Mouse (Mus musculus): ENCODE results near the gene Gm21876. TPM values are rescaled to one million over a fixed set of nuclear protein-coding genes. Genes with fewer than 3 reads are reported as not detected.
"Not testable (repeated sequence)": the region's sequence is repeated elsewhere in the genome, so short reads cannot be mapped to it uniquely, and the experiment has no call there.

The Gm21876 gene
- polyA plus RNA-seq (2015; fragmentation: Nextera tagmentation; extraction: Ambion mirVana) = not detected in 2 replicates

GRCm38 (mm10) chrX:21175553-21175952, at the start of gene Gm21876:
Gene Gm21876 (minus strand): TSS chrX:21175653.
- H3K4me2 ChIP-seq (replicated peaks; ENCODE audit: low read depth, low read length) = no peak within 1 kb of the TSS
- DNase-seq (ENCODE audit: low spot score) = no peak
- H3K9me3 ChIP-seq (ENCODE audit: low read length) = no peaks in the 10 kb centered on the region
- 66% methylated on average over 3 of the region's 3 CpGs for WGBS
- H3K27me3 ChIP-seq (replicated peaks; ENCODE audit: insufficient read depth, low read length) = no peaks in the 10 kb centered on the region
- no peak for TF ChIP-seq CTCF (IDR thresholded peaks at IDR 0.05)
- TF ChIP-seq EP300 (IDR thresholded peaks at IDR 0.05) = no peak
- H3K27ac ChIP-seq (ENCODE audit: low read length) = no peak within 1 kb of the TSS
- H3K4me3 ChIP-seq (ENCODE audit: low read depth, low read length) = no peak within 1 kb of the TSS
- no peak for ATAC-seq
- no peaks in the 10 kb centered on the region for H3K36me3 ChIP-seq (ENCODE audit: insufficient read depth, low read length)
- no peak within 1 kb of the TSS for H3K9ac ChIP-seq (replicated peaks; ENCODE audit: low read depth)
- no peaks in the 10 kb centered on the region for H3K4me1 ChIP-seq (ENCODE audit: insufficient read depth, low read depth, low read length)

GRCm38 (mm10) chrX:21220422-21220821, 45.0 kb upstream of the Gm21876 start:
- Histone ChIP-seq H3K27ac (ENCODE audit: low read length) (no peak overlapping the region), H3K9ac (replicated peaks; ENCODE audit: low read depth) (no peak overlapping the region), H3K4me3 (ENCODE audit: low read depth, low read length) (no peak overlapping the region), H3K4me2 (replicated peaks; ENCODE audit: low read depth, low read length) (no peak overlapping the region), H3K36me3 (ENCODE audit: insufficient read depth, low read length) (no peaks in the 10 kb centered on the region), H3K9me3 (ENCODE audit: low read length) (no peaks in the 10 kb centered on the region), H3K4me1 (ENCODE audit: insufficient read depth, low read depth, low read length) (no peaks in the 10 kb centered on the region), H3K27me3 (replicated peaks; ENCODE audit: insufficient read depth, low read length) (no peaks in the 10 kb centered on the region)
- TF ChIP-seq CTCF (IDR thresholded peaks at IDR 0.05) (no peak), EP300 (IDR thresholded peaks at IDR 0.05) (no peak)
- ATAC-seq = no peak
- WGBS = 49% methylated on average over 3 of the region's 3 CpGs
- DNase-seq (ENCODE audit: low spot score) = no peak

GRCm38 (mm10) chrX:21146675-21147074, 28.8 kb downstream of the Gm21876 start:
- 95% methylated on average over 18 of the region's 25 CpGs for WGBS
- H3K4me1 ChIP-seq (ENCODE audit: insufficient read depth, low read depth, low read length); H3K9me3 ChIP-seq (ENCODE audit: low read length); H3K36me3 ChIP-seq (ENCODE audit: insufficient read depth, low read length); H3K9ac ChIP-seq (replicated peaks; ENCODE audit: low read depth); H3K27me3 ChIP-seq (replicated peaks; ENCODE audit: insufficient read depth, low read length); H3K4me2 ChIP-seq (replicated peaks; ENCODE audit: low read depth, low read length); H3K27ac ChIP-seq (ENCODE audit: low read length); ATAC-seq; H3K4me3 ChIP-seq (ENCODE audit: low read depth, low read length); DNase-seq (ENCODE audit: low spot score): not testable (repeated sequence)

Other genes with a start within 250 kb of the Gm21876 start
- gene Cfp, start 244.1 kb downstream of the Gm21876 start, polyA plus RNA-seq (2015; fragmentation: Nextera tagmentation; extraction: Ambion mirVana) = 11.3 and 14.3 TPM in 2 replicates
- gene Elk1, start 225.0 kb downstream of the Gm21876 start, polyA plus RNA-seq (2015; fragmentation: Nextera tagmentation; extraction: Ambion mirVana) = 5.2 and 5.7 TPM in 2 replicates
- 55.8 and 69.5 TPM in 2 replicates for gene Uxt, start 213.6 kb downstream of the Gm21876 start, polyA plus RNA-seq (2015; fragmentation: Nextera tagmentation; extraction: Ambion mirVana)
- gene Zfp182, start 113.3 kb downstream of the Gm21876 start, polyA plus RNA-seq (2015; fragmentation: Nextera tagmentation; extraction: Ambion mirVana) = 3.7 and 4.4 TPM in 2 replicates
- not detected in 2 replicates for gene Spaca5, start 107.2 kb downstream of the Gm21876 start, polyA plus RNA-seq (2015; fragmentation: Nextera tagmentation; extraction: Ambion mirVana)
- 1.1 and 1.5 TPM in 2 replicates for gene Zfp300, start 86.1 kb downstream of the Gm21876 start, polyA plus RNA-seq (2015; fragmentation: Nextera tagmentation; extraction: Ambion mirVana)
- not detected in 2 replicates for gene Ssxa1, start 59.8 kb downstream of the Gm21876 start, polyA plus RNA-seq (2015; fragmentation: Nextera tagmentation; extraction: Ambion mirVana)

Data from lung, postnatal 0 days (tissue).